Mouse (Mus musculus): ENCODE data around the gene Zfp174. TPM values are rescaled to one million over a fixed set of nuclear protein-coding genes. Genes with fewer than 3 reads are reported as not detected.

The Zfp174 gene
- polyA plus RNA-seq, 1 experiment from 2014 or later: 0.44 TPM

GRCm38 (mm10) chr16:3896046-3896445 lies 49.0 kb downstream of the Zfp174 start:
- H3K4me1 ChIP-seq (ENCODE audit: control insufficient read depth, low read depth, low read length): peaks cover 10% of the 10 kb centered on the region
- WGBS (ENCODE audit: insufficient replicate concordance): 62% methylated on average over 6 of the region's 6 CpGs
- H3K27me3 ChIP-seq (ENCODE audit: control insufficient read depth, insufficient read depth, low read depth, low read length): no peaks in the 10 kb centered on the region
- no peak overlapping the region for H3K4me3 ChIP-seq (ENCODE audit: low read depth, low read length)
- H3K36me3 ChIP-seq (ENCODE audit: control insufficient read depth, insufficient read depth): peaks cover 15% of the 10 kb centered on the region
- H3K9ac ChIP-seq (ENCODE audit: low read depth, low read length): no peak overlapping the region
- no peak for ATAC-seq (ENCODE audit: low read depth)
- peak overlapping the region; percentile 19; the same call in 1 of the 2 replicates for H3K4me2 ChIP-seq (ENCODE audit: low read depth, low read length)
- H3K27ac ChIP-seq (ENCODE audit: low read length): peak overlapping the region; percentile 35; the same call in 1 of the 2 replicates
- no peaks in the 10 kb centered on the region for H3K9me3 ChIP-seq (replicated peaks; ENCODE audit: control insufficient read depth, low read length)

GRCm38 (mm10) chr16:3896553-3896952 lies 49.5 kb downstream of the Zfp174 start:
- Histone ChIP-seq H3K27me3 (ENCODE audit: control insufficient read depth, insufficient read depth, low read depth, low read length) (no peaks in the 10 kb centered on the region), H3K4me1 (ENCODE audit: control insufficient read depth, low read depth, low read length) (peaks cover 10% of the 10 kb centered on the region), H3K27ac (ENCODE audit: low read length) (no peak overlapping the region), H3K4me3 (ENCODE audit: low read depth, low read length) (no peak overlapping the region), H3K36me3 (ENCODE audit: control insufficient read depth, insufficient read depth) (peaks cover 18% of the 10 kb centered on the region), H3K4me2 (ENCODE audit: low read depth, low read length) (no peak overlapping the region), H3K9ac (ENCODE audit: low read depth, low read length) (no peak overlapping the region), H3K9me3 (replicated peaks; ENCODE audit: control insufficient read depth, low read length) (no peaks in the 10 kb centered on the region)
- no peak for ATAC-seq (ENCODE audit: low read depth)
- 61% methylated on average over 1 of the region's 1 CpGs for WGBS (ENCODE audit: insufficient replicate concordance)

- Histone ChIP-seq H3K4me3 (ENCODE audit: low read depth, low read length) (no peak overlapping the region), H3K27me3 (ENCODE audit: control insufficient read depth, insufficient read depth, low read depth, low read length) (no peaks in the 10 kb centered on the region), H3K36me3 (ENCODE audit: control insufficient read depth, insufficient read depth) (no peaks in the 10 kb centered on the region), H3K4me2 (ENCODE audit: low read depth, low read length) (no peak overlapping the region), H3K27ac (ENCODE audit: low read length) (no peak overlapping the region), H3K9me3 (replicated peaks; ENCODE audit: control insufficient read depth, low read length) (no peaks in the 10 kb centered on the region), H3K9ac (ENCODE audit: low read depth, low read length) (no peak overlapping the region), H3K4me1 (ENCODE audit: control insufficient read depth, low read depth, low read length) (peaks cover 9% of the 10 kb centered on the region)
- 67% methylated on average over 2 of the region's 2 CpGs for WGBS (ENCODE audit: insufficient replicate concordance)
- ATAC-seq (ENCODE audit: low read depth): no peak
These were observed 60.4 kb downstream of the Zfp174 start for GRCm38 (mm10) chr16:3907471-3907870.

Other genes with a start within 250 kb of the Zfp174 start
- gene Mefv, start 129.2 kb upstream of the Zfp174 start, polyA plus RNA-seq (2015; fragmentation: Nextera tagmentation; extraction: Ambion mirVana): 0.45 and 0.51 TPM in 2 replicates
- 13.1 and 14.9 TPM in 2 replicates for gene Zfp263, start 103.2 kb upstream of the Zfp174 start, polyA plus RNA-seq (2015; fragmentation: Nextera tagmentation; extraction: Ambion mirVana)
- gene Olfr15, start 16.4 kb upstream of the Zfp174 start, polyA plus RNA-seq (2015; fragmentation: Nextera tagmentation; extraction: Ambion mirVana): not detected in 2 replicates
- gene Naa60, start 25.1 kb downstream of the Zfp174 start, polyA plus RNA-seq (2015; fragmentation: Nextera tagmentation; extraction: Ambion mirVana): 22.7 and 24.1 TPM in 2 replicates
- 2.2 and 2.5 TPM in 2 replicates for gene Zfp597, start 37.3 kb downstream of the Zfp174 start, polyA plus RNA-seq (2015; fragmentation: Nextera tagmentation; extraction: Ambion mirVana)
- gene Gm20695, start 37.4 kb downstream of the Zfp174 start, polyA plus RNA-seq (2015; fragmentation: Nextera tagmentation; extraction: Ambion mirVana): 0.71 and 0.98 TPM in 2 replicates
- gene 1700037C18Rik, start 61.4 kb downstream of the Zfp174 start, polyA plus RNA-seq (2015; fragmentation: Nextera tagmentation; extraction: Ambion mirVana): 1.8 and 1.9 TPM in 2 replicates
- gene Cluap1, start 61.5 kb downstream of the Zfp174 start, polyA plus RNA-seq (2015; fragmentation: Nextera tagmentation; extraction: Ambion mirVana): 5.7 and 6.5 TPM in 2 replicates
- 0.37 TPM in 2 replicates for gene Nlrc3, start 129.4 kb downstream of the Zfp174 start, polyA plus RNA-seq (2015; fragmentation: Nextera tagmentation; extraction: Ambion mirVana)
- 7.9 and 8.3 TPM in 2 replicates for gene Slx4, start 156.5 kb downstream of the Zfp174 start, polyA plus RNA-seq (2015; fragmentation: Nextera tagmentation; extraction: Ambion mirVana)
- 0.70 and 1.1 TPM in 2 replicates for gene Dnase1, start 189.7 kb downstream of the Zfp174 start, polyA plus RNA-seq (2015; fragmentation: Nextera tagmentation; extraction: Ambion mirVana)
- gene Trap1, start 230.6 kb downstream of the Zfp174 start, polyA plus RNA-seq (2015; fragmentation: Nextera tagmentation; extraction: Ambion mirVana): 80.2 and 82.8 TPM in 2 replicates